Mouse (Mus musculus) gastrocnemius, postnatal 10 days (tissue): ENCODE data around the gene Adam25. TPM values are rescaled to one million over a fixed set of nuclear protein-coding genes. Genes with fewer than 3 reads are reported as not detected.
"Not testable (repeated sequence)": the region's sequence is repeated elsewhere in the genome, so short reads cannot be mapped to it uniquely, and the experiment has no call there.

ENCODE experiments used
- DNase-seq: peaks from one replicate; pipeline ENCODE4 v3.0.0; 2021; ENCODE audit warnings: mixed read lengths
- long read RNA-seq, 2 experiments: library from polyadenylated mRNA; stranded (forward); transcript quantifications; one replicate each; pipeline ENCODE4 v2.0.0; 2021
- total RNA-seq, 2 experiments: library from RNA; stranded (reverse); gene quantifications; 2 replicates each; pipeline ENCODE4 v1.2.3; 2021

Gene Adam25
- total RNA-seq: not detected
- long read RNA-seq, experiment 1: 0 reads
- long read RNA-seq, experiment 2: 0 reads

GRCm38 (mm10) chr8:40751908-40752307 is at the start of gene Adam25:
Adam25 (plus strand) TSS chr8:40752208.
- not testable (repeated sequence) for DNase-seq

GRCm38 (mm10) chr8:40715406-40715805 is 36.6 kb upstream of the Adam25 start:
- not testable (repeated sequence) for DNase-seq

GRCm38 (mm10) chr8:40715986-40716385 is 36.0 kb upstream of the Adam25 start:
- no peak for DNase-seq

- no peak for DNase-seq
Measured at GRCm38 (mm10) chr8:40783320-40783719, 31.3 kb downstream of the Adam25 start.

GRCm38 (mm10) chr8:40792973-40793372 is 41.0 kb downstream of the Adam25 start, which contains the start of gene Adam20:
Adam20 (plus strand) TSS chr8:40793273.
- not testable (repeated sequence) for DNase-seq

- DNase-seq: no peak
Measured at GRCm38 (mm10) chr8:40803379-40804079, 51.5 kb downstream of the Adam25 start.

Other genes starting within 250 kb of the Adam25 start
- not detected for gene Adam24, start 77.1 kb upstream of the Adam25 start, total RNA-seq
- not detected for gene Adam20, start 41.1 kb downstream of the Adam25 start, total RNA-seq
- not detected for gene Adam39, start 70.8 kb downstream of the Adam25 start, total RNA-seq